Mouse (Mus musculus) adrenal gland, adult 18-20 months (tissue): ENCODE data around the gene Ppm1h. TPM values are rescaled to one million over a fixed set of nuclear protein-coding genes. Genes with fewer than 3 reads are reported as not detected.
A peak's percentile ranks its signal among the peaks of the same experiment; 100 is the strongest.

Experiments used
- DNase-seq, 2 experiments: peaks; one replicate each; pipeline ENCODE4 v3.0.0; 2021 to 2022; ENCODE audit warnings: low spot score in 2 of 2
- total RNA-seq, 2 experiments: library from RNA; stranded (reverse); gene quantifications; 1 replicate in 1 of 2; 2 replicates in 1 of 2; pipeline ENCODE4 v1.2.3; 2021

Ppm1h gene
- total RNA-seq, 2 experiments from 2014 or later = 12.9 to 22.6 TPM

DNA sequence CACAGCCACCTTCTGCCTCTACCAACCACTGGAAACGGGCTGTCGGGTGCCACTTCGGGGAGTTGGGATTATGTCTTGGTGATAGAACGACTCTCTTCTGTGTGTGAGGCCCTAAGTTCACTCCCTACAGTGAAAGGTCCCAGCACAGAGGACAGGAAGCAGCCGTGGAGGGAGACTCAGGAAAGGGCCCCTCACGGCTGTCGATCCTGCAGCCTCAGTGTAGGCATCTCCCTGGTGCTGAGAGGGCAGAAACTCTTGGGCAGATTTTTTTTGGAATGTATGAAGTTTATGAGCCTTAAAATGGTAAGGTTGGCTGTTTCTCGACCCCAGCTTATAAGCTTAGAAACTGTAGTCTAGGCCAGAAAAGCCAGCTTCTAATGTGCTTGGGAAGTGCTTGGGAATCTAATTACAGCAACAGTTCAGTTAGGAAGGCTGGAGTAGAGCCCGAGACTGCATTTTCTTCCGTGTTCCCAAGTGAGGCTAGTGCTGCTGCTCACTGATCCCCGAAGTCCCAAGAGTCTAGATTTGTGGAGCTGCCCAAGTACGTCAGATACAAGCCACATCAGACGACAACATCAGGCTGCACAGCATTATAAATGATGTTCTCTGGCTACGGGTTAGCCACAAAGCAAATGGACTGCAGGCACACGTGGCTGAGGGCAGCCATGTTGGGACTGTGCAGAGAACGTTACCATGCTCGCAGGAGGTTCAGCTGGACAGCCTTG, 177.6 kb downstream of the Ppm1h start:
- no peak for DNase-seq

DNA sequence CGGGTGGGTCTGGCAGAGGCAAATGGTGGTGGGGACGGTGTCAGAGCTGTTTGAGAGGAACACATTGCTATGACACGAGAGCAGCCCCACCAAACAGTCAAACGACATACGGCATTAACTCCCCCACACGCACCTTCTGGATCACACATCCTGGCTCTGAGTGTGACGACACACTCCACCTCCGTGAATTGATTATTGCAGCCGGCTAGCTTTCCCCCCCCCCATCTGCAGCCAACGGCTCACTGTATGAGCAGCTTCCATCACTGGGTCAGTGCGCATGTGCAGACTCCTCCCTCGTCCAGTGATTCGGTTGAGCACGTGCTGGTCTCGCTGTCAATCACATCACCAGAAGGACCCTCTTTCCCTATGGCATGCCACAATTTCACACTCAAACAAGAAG, 178.6 kb downstream of the Ppm1h start:
- DNase-seq = no peak

DNA sequence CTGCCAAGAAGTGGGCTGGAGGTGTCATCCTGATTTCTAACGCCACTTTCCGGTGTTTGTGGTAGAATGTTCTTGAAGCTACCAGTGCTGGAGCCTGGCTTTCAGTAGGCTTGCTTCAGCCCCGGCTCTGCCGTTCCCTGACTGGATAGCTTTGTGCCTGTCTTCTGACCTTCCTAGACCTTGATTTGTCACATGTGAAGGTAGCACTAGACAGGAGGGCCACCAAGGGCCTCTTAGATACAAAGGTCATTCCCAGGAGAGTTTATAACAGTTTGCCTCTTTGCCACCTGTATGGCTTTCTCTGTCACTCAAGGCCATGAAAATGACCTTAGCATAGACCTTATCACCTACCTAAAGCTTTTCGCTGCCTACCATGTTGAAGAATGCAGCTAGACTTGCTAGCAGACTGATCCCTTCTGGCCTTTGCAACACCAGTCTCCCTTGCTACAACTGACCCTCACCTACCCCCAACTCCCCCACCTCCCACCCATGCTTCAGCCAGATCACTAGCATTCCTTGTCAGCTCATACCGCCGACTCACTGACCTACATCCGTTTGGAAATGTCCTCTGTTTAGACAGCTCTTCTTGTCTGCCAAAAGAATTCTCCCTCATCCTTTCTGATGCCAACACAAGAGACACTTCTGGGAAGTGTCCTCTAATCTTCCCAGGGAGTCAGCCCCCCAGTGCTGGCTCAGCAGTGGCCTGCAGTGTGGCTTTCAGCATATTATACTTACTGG, 180.5 kb downstream of the Ppm1h start:
- DNase-seq = no peak

DNA sequence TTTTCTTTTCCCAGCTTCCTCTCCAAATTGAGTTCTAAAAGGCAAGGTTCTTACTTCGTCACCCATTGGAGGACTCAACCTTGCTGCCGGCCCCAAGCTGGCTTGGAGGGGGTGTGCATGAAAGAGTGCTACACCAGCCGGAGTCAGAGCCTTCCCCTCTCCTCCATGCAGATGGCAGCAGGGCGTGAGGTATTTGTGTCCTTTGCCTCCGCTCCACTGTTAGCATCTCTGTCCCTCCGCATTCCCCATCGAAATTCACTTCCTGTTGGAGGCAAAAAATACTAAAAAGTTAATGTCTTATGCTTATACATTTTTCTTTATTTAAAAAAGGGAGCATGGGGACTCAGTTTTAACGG, 181.1 kb downstream of the Ppm1h start:
- DNase-seq = no peak

DNA sequence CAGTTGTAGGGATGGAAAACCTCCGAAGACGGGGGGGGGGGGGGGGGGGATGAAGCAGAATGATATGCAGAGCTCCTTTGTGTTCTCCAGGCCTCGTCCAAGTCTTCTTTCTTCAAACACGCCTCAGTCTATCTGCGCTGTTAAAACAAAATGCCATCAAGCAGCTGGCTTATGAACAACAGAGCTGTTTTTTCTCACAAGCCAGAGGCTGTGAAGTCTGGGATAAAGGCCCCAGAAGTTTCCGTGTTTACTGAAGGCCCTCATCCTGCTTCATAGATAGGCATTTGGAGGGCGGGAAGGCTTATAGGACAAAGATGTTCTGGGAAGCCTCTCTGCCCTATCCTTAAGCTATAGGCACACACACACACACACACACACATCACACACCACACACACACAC, 181.5 kb downstream of the Ppm1h start:
- DNase-seq = no peak

DNA sequence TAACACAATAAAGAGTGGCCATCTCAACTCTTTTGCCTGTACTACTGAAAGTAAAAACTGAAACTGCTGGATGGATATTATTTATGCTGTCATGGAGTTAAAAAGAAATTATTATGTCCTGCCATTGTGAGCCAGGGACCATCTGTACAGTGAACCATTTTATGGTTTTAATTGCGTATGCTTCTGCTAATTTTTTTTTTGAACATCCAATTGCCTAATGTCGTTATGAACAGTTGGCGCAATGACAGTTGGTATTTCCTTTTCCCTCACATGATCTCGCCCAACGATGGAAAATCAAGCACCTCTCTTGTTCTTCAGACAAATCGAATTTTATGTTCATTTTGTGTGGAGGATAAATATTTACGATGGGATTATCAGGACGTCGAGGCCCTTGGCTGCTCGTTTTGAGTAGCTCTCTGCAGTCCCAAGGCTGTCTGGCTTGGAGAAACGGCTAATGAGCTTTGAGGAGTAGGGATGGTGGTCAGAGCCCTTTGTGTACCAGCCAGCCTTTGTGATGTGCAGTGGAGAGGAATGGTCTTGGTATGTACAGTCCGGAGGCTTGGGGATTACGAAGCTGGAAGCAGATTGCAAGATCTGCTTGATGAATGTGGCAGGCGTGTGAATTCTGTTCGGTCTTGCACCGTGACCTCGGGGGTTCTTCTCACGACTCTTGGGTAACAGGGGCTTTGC, 183.3 kb downstream of the Ppm1h start:
- DNase-seq = no peak

DNA sequence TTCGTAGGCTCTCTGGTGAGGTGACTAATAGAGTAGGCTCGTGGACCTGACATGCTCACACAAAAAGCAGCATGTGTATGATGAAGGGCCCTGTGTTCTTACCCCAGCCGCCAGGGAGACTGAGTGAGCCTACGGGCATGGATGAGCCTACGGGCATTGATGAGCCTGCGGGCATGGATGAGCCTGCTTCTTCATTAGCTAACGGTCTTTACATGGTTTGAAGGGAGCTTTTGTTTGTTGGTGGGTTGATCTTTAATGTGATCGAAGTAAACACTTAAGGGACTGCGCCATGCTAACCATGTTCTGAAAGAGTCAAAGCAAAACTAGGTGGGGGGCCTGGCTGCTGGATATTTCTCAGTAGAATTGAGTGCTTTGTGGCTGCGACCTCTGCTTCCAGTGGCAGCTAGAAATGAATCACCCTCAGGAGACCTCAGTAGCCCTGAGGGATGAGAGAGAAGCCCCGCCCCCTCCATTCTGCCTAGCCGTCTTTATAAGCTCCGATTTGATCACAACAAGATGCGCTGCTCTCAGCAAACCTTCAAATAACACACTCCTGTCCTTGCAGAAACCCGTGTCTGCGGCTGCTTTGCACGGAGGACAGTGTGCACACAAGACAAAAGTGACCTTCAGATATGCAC, 183.9 kb downstream of the Ppm1h start:
- no peak for DNase-seq

DNA sequence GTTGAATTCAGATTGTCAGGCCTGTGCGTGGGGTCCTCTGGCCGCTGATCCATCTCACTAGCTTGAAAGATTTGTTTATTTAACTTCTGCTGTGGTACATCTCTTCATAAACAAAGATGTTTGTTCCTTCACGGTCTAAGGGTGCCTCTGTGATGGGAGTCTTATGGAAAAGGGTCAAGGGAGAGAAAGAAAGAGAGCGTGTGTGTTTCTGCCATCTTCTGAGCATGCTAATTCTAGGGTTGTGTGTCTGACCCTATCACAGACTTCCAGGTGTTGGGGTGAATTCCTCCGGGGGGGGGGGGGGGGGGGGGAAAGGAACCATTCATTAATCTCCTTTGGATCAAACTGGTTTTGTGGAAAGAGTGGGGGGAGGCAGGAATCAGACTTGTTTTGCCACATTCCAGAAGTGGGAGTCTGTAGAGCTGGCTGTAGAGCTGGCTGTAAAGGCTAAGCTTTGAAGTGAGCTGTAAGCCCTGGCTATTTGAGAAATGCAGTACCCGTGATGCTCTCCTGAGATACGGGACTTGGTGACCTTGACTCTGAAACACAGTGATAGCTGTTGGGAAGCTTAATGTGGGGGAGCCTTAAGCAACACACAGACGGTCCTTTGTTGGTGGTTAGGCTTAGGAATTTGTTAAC, 191.4 kb downstream of the Ppm1h start:
- no peak for DNase-seq

DNA sequence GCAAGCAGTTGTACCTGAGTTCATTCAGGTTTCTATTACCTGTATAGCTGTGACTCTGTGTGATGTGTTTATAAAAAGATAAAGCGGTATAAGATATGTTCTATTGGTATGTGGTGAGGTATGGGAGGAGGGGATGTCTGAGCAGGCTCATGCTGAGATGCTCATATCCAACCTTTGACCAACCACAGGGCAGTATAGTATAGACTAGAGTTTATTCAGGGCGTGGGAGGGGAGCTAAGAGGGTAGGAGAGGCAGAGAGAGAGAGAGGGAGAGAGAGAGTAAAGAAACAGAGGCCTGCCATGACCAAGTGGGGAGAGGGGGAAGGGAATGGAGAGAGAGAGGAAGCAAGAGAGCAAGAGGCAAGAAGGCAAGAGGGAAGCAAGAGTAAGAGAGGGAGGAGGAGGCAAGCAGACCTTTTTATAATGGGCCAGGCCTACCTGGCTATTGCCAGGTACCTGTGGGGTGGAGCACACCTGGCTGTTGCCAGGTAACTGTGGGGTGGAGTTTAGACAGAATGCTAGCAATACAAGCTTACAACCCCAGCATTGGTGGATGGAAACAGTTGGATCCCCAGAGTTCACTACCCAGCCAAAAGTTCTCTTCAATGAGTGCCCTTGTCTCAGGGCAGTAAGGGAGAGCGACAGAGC, 192.4 kb downstream of the Ppm1h start:
- no peak for DNase-seq

DNA sequence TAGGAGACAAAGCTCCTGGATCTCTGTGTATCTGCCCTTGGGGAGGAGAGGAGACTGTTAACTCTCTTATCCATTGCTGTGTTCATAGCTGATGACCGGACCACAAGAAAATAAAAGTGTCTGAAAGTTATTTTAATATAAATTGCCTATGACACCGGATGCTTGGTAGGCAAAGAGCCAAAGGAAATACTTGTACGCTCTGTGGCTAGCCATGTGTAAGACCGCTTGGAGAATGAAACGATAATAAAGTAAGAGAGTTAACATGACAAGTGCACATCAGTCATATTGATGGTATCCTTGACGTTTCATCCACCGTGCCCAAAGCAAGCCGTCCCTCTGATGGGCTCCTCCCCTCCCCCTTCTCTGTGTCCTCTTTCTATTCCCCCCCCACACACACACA, 194.2 kb downstream of the Ppm1h start:
- DNase-seq = no peak

DNA sequence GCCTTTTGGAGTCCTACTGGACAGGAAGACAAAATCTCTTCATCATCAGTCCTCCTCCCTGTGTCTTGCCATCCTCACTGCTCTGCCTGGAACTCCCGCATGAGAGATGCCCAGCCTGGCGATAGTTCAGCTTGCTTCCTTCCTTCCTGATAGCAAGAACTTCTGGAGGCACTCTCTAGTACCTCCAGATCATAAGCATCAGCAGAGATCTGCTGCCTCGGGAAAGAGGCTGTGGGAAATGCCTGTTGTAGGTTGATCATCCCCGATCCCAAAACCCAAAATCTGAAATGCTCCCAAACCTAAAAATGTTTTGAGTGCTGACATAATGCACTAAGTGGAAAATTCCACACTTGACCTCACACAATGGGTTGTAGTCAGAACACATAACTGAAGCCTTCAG, 198.4 kb downstream of the Ppm1h start:
- DNase-seq = no peak

DNA sequence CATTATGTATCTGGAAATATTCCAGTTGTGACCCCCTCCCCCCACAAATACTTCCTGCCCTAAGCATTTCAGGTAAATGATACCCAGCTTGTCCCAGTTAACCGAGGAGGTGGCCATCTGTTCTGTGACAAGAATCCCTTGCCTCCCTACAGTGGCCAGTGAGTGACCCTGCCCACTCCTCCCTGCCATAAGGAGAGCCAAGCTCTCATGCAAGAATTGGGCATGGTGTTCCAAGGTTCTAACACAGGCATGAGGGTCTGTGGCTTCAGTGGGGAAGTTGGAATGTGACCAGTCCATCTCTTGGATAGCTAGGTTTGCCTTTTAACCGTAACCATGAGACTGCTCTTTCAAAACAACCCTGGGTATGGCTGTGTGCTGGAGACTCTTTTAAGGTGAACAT, 198.9 kb downstream of the Ppm1h start:
- no peak for DNase-seq

DNA sequence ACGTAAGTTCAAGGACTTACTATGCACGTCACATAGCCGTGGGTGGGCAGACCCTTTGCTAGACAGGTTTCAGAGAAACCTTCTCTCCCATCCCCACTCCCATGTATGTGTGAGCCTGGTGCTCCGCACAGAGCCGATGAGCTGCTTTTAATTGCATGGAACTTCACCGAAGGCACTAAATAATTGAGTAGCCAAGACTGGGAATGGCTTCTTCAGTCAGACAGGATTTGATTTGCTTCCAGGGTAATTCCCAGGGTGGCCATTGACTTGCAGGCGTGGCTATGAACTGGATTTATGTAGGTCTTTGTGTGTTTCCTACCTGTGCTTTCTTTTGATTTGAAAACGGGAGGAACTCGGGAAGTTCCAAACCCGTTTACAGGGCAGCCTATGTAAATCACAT, 202.9 kb downstream of the Ppm1h start:
- no peak for DNase-seq

DNA sequence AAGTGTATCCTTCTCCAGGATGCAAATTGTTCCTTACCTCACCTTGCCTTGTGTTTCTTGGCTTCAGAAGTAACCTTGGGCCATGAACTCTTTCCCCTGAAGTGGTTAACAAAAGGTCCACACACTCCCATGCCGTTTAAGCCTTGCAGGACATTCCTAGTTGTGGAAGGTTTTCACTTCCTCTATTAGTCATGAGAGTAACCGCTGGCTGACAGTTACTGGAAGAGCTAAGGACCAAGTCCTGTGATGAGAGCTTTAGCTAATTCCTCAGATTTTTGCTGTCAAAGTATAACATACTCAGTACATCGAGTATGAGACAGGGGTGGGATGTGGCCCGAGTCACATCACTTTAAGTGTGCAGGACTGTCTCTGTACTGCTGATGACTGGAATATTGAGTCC, 204.1 kb downstream of the Ppm1h start:
- DNase-seq = no peak

DNA sequence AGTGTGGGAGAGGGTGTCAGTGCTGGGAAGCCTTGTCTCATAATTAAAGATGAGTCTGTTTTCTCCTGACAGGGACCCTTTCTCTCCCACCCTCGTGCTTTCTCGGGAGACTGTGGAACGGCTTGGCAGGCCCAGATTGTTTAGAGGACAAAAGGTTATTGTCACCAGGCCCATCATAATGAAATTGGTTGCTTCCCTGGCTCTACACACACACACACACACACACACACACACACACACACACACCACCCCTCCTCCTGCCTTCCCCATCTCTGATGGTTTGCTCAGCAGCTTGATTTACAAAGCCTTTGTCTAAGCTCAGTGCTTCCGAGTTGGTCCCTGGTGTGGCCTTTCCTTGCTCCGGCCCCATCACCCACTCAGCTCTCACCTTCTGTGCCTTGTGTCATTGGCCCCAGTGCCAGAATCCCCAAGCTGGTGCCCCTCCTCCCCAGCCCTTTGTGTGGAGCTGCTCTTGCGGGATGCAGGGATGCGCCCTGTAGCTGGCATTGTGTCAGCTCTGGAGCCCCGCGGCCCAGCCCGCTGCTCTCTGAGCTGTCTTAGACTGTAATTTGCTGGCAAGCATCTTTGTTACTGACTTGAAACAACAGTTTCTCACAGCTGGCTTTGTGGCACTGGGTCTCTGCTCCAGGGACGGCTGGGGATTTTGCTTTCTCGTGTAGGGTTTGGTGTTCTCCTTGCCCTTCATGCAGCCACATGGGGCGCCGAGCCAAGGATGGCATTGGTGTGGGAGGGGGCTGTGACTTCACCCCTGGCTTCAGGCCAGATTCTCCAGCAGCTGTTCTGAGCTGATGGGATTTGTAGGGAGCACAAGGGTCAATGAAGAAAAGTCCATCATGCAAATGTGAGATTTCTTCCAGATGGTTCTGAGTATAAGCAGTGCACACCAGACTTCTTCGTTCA, 205.5 kb downstream of the Ppm1h start:
- peak in 1 of 2 experiments; percentile 42 for DNase-seq

DNA sequence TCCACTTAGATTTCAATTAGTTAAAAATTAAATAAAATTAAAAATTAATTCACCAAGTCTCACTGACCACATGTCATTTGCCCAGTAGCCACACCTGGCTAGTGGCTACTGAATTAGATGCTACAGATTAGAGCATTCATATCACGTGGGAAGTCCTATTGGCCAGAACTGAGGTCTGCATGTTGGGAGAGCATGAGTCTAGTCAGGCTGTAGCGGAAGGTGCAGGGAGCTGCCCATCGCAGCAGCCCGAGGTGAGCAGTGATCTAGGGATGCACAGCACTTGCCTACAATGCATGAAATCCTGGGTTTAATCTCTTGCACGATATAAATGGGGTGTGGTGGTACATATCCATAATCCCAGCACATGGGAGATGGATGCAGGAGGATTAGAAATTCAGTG, 206.7 kb downstream of the Ppm1h start:
- no peak for DNase-seq

DNA sequence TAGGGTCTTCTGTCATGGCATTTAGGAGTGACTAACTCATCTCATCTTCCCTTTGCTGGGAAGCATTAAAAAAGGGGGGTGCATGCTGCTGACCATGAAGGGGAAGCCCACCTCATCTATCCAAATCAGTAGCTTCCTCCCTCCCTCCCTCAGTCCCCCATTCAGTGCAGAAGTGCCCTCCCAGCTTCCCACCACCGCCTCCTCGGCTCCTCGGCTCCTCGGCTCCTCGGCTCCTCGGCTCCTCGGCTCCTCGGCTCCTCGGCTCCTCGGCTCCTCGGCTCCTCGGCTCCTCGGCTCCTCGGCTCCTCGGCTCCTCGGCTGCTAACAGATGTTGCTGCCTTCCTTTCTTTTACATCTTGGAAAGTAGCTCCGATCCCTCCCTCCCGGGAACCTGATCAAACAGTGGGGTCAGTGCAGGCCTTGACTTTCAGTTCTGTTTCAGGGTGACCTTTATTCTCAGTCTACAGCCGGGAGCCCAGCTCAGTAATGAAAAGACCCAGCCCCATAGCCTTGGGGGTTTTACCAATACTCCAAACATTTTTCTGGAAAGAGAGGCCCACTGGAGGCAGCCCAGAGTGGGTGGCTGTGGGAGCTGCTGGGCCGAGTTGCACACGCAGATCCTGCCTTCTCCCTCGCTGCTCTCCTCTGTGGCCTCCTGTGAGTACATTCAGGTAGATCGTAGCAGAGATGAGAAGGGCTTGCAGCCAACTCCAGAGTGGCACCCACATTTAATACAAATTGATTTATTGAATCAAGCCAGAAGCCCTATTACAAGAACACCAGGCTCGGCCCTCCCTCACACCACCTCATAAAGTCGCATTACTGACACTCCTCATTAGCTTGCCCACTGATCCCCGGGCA, 207.7 kb downstream of the Ppm1h start:
- peak in 1 of 2 experiments; percentile 33 for DNase-seq

DNA sequence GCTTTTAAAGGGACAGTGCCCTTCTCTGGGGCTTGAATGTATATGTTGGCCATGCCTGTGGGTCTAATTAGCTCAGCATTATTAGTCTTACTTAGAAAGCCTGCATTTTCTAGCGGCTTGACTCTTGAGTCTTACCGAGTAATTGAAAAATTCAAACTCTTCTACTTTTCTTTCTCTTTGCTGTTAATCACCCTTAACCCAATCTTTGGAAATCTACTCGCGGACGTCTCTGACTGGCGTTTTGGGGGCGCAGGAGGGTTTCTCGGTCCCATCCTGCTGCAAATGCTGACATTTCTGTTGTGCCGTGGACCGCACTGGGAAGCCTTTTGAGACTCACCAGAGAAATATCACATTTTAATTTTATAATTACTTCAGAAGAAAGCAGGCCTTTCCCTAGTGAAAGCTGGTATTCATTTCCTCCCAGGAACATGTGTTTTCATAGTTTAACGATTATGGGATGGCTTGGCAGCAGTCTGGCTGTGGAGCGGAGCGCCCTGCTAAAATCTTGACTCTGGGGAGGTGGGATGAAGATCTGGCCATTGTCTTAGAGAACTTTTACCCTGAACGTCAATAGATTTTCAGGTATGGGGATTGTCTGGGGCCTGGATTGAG, 208.5 kb downstream of the Ppm1h start:
- no peak for DNase-seq
